Mouse (Mus musculus): ENCODE data around the gene Gdf3. TPM values are rescaled to one million over a fixed set of nuclear protein-coding genes. Genes with fewer than 3 reads are reported as not detected.
"Not testable (repeated sequence)": the region's sequence is repeated elsewhere in the genome, so short reads cannot be mapped to it uniquely, and the experiment has no call there.

Gene Gdf3
- polyA plus RNA-seq, 1 experiment from 2014 or later: not detected

DNA sequence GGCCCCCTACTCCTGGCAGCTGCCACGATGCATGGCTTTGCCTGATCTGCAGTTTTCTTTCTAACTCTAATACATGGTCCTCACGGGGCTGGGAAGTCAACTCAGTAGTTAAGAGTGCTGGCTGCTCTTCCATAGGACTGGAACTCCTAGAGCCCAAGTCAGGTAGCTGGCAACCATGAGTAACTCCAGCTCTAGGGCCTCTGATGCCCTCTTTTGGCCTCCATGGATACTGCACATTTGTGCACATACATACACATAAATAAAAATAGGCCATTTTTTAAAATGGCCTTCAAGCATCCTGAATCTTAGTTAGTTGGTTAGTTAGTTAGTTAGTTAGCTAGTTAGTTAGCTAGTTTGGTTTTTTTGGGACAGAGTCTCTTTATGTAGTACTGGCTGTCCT lies 17.0 kb downstream of the Gdf3 start:
- CTCF ChIA-PET: no interaction called here
- TF ChIP-seq CTCF (IDR thresholded peaks at IDR 0.05): no peak
- in situ Hi-C loops (cut with MboI; ENCODE audit: low pct_unique_long_range_greater_than_20kb): no loop called here
- H3K27me3 ChIP-seq: no peaks in the 10 kb centered on the region
- DNase-seq (ENCODE audit: low read depth, low spot score) (no peak), ATAC-seq (no peak)
- POLR2A ChIA-PET: no interaction called here

DNA sequence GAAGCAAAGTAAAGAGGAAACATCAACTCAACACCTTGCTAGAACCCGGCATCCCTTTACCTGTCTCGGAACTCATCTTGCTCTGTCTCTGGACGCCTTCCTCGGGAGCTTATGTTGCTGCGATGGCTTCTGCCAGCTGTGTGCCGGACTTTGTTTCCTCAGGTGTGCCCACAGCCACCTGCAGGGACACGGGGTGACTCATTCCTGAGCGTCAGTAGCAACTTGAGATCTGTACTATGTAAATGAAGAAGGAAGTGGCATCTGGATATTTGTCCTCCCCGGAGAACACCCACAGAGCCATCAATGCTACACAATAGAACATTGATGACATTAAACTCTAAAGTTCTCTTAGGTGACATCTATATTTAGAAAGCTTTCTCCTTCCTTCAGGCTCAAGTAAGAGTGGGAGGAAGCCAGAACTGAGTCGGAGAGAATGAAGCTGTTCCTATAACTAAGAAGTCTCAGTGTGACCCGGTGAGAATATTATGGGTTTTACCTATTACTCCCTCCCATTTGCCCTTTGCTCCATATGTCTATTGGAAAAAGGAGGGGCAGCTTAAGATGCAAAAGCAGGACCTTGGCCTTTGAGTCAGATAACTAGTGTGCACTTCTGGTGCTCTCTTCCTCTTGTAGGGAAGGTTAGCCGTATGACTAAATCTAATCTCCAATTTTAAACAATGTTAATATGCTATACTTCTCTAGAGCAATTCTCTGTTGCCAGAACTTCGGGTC lies 18.7 kb downstream of the Gdf3 start:
- in situ Hi-C loops (cut with MboI; ENCODE audit: low pct_unique_long_range_greater_than_20kb): no loop called here
- ATAC-seq: no peak
- no peak for TF ChIP-seq CTCF (IDR thresholded peaks at IDR 0.05)
- CTCF ChIA-PET: no interaction called here
- no peaks in the 10 kb centered on the region for H3K27me3 ChIP-seq
- DNase-seq (ENCODE audit: low read depth, low spot score): no peak
- POLR2A ChIA-PET: no interaction called here

DNA sequence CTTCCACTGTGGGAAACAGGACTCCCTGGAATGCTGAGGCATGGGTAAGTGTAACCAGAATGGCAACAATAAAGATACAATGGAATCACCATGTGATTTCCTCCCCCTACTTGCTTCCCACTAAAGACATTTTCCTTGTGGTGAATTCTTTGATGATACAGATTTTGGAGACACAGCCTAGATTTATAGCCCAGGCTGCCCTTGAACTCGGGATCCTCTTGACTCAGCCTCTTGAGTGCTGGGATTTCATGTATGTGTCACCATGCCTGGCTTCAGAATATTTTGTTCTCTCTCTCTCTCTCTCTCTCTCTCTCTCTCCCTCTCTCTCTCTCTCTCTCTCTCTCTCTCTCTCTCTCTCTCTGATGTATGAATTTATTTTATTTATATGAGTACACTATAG lies 30.8 kb downstream of the Gdf3 start:
- no peak for TF ChIP-seq CTCF (IDR thresholded peaks at IDR 0.05)
- in situ Hi-C loops (cut with MboI; ENCODE audit: low pct_unique_long_range_greater_than_20kb): no loop called here
- DNase-seq (ENCODE audit: low read depth, low spot score): no peak
- peaks cover 5% of the 10 kb centered on the region for H3K27me3 ChIP-seq
- CTCF ChIA-PET: no interaction called here
- ATAC-seq: no peak
- POLR2A ChIA-PET: no interaction called here

DNA sequence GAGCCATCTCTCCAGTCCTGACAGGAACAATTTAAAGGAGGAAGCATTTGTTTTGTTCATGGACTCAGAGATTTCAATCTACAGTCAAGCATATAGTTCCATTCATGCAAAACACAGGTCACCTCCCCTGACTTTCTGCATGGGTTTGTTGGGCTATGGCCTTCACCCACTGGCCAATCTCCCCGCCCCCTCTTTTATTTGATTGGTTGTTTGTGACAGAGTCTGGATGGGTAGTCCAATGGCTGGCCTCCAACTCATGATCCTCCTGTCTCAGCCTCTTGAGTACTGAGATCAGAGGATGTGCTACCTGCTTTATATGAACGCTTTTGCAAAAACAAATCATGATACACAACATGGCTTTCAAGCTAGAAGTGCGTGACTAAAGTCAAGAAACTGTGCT lies 32.9 kb downstream of the Gdf3 start:
- in situ Hi-C loops (cut with MboI; ENCODE audit: low pct_unique_long_range_greater_than_20kb): no loop called here
- ChIA-PET CTCF (interaction anchor here (0.6 kb wide), 1 partner anchor 11 kb away, joined by 3 read pairs; no protein-coding TSS in a partner anchor), POLR2A (no interaction called here)
- H3K27me3 ChIP-seq: peaks cover 5% of the 10 kb centered on the region
- no peak for TF ChIP-seq CTCF (IDR thresholded peaks at IDR 0.05)
- no peak for DNase-seq (ENCODE audit: low read depth, low spot score)
- no peak for ATAC-seq

DNA sequence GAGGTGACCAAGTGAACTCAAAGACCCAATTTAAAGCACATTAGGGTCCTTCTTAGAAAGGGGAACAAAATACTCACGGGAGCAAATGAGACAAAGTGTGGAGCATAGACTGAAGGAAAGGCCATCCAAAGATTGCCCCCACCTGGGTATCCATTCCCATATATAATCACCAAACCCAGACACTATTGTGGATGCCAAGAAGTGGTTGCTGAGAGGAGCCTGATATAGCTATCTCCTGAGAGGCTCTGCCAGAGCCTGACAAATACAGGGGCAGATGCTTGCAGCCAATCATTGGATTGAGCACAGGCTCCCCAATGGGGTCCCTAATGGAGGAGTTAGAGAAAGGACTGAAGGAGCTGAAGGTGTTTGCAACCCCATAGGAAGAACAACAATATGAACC lies 34.9 kb downstream of the Gdf3 start:
- POLR2A ChIA-PET: interaction anchor here (1.6 kb wide), 1 partner anchor 9 kb away, joined by 4 read pairs; no protein-coding TSS in a partner anchor
- H3K27me3 ChIP-seq; DNase-seq (ENCODE audit: low read depth, low spot score); in situ Hi-C loops (cut with MboI; ENCODE audit: low pct_unique_long_range_greater_than_20kb); ATAC-seq: not testable (repeated sequence)
- CTCF ChIA-PET: interaction anchor here (1.4 kb wide), 1 partner anchor 19 kb away, joined by 7 read pairs; no protein-coding TSS in a partner anchor

DNA sequence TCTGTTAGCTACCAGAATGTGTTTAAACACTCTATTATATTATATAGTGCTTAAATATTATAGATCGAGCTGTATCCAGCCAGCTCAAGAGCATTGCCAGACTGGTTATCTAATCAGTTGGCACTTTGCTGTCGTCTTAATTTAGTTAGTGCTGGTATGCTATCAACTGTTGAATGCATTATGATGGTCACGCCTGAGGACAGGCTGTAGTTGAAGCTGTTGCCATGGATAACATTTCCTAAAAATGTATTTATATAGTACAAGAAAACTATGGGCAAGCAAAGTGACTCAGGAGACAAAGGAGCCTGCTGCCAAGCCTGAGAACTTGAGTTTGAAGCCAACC lies 38.3 kb downstream of the Gdf3 start:
- H3K27me3 ChIP-seq: peaks cover 7% of the 10 kb centered on the region
- ChIA-PET POLR2A (no interaction called here), CTCF (interaction anchor here (2.4 kb wide), 1 partner anchor 15 kb away, joined by 8 read pairs; no protein-coding TSS in a partner anchor)
- no peak for ATAC-seq
- DNase-seq (ENCODE audit: low read depth, low spot score): no peak
- no peak for TF ChIP-seq CTCF (IDR thresholded peaks at IDR 0.05)
- in situ Hi-C loops (cut with MboI; ENCODE audit: low pct_unique_long_range_greater_than_20kb): no loop called here

DNA sequence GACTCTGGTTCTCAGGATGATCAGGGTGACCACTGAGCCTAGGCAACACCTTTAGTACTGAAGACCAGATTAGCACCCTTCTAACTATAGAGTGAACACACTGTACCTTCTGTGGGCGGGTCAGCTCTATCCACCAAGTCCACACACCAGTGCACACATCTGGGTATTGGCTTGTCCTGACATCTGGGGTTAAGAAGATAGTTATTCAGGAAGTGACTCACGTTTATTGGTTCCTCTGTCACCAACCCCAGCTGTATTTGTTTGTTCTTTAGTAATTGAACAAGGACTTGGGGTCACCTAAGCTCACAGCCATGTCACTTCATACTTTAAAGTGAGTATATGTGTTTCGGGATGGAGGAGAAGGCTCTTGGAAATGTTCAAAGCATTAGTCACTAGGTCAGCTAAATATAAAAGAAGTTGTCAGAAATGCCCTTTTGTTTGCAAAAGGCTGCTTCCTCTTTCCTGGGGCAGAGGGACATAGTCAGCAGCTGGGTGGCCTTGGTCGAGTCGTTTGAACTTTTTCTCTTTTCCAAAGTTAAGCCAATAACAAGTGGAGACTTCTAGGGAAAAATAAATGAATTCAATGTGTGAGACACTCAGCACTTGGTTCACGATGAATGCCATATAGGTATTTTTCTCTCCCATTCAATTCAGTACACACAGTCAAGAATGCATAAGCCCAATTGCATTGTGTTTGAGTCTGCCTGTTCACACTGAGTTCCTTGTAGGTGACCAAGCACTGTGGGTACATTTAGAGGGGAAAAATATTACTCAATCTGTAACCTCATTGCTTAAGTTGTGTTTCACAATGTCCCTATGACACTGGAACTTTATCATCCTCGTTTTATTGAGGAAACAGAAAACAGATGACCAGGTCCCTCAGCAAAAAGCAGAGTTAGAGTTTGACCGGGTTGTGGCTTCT lies 38.9 kb downstream of the Gdf3 start:
- DNase-seq (ENCODE audit: low read depth, low spot score) (no peak), ATAC-seq (no peak)
- TF ChIP-seq CTCF (IDR thresholded peaks at IDR 0.05): no peak
- H3K27me3 ChIP-seq: peaks cover 7% of the 10 kb centered on the region
- CTCF ChIA-PET: interaction anchor here (2.4 kb wide), 1 partner anchor 14 kb away, joined by 8 read pairs; no protein-coding TSS in a partner anchor
- POLR2A ChIA-PET: no interaction called here
- in situ Hi-C loops (cut with MboI; ENCODE audit: low pct_unique_long_range_greater_than_20kb): no loop called here

DNA sequence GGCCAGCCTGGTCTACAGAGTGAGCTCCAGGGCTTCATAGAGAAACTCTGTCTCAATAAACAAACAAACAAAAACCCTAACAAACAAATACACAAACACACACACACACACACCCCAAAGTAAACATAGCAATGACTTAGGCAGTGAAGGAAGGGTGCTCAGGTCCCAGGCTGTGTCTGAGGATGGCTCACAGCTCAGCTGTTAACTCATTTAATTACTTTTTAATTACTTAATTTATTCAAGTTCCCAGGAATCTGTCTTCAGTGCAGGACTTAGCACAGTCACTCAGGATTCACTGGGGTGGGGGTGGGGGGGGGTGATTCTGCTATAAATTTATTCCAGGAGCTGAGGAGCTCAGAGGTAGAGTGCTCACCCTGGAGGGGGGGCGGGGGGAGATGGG lies 40.1 kb downstream of the Gdf3 start:
- POLR2A ChIA-PET: no interaction called here
- no peak for TF ChIP-seq CTCF (IDR thresholded peaks at IDR 0.05)
- ATAC-seq (no peak), DNase-seq (ENCODE audit: low read depth, low spot score) (no peak)
- H3K27me3 ChIP-seq: peaks cover 7% of the 10 kb centered on the region
- CTCF ChIA-PET: no interaction called here
- in situ Hi-C loops (cut with MboI; ENCODE audit: low pct_unique_long_range_greater_than_20kb): loop anchor here (10.0 kb wide), 1 partner anchor 175 kb away; no protein-coding TSS in a partner anchor

DNA sequence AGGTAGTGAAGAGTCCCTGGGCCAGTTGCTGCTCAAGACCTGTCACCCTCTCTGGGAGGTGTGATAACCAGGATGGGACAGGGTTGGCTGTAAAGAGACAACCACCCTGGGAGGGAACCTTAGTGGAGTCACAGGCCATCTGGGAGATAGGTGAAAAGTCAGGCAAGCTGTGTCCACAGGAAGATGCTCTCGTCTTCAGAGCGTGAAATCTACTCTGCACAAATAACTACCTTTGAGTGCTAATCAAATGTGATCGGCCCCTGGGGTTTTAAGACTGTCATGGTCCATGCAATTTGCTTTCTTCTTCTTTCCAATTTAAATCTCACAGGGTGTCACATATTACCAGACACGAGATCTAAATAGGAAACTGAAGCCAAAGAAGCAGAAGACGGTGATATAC lies 40.8 kb downstream of the Gdf3 start:
- ChIA-PET POLR2A (no interaction called here), CTCF (no interaction called here)
- no peak for DNase-seq (ENCODE audit: low read depth, low spot score)
- in situ Hi-C loops (cut with MboI; ENCODE audit: low pct_unique_long_range_greater_than_20kb): loop anchor here (10.0 kb wide), 1 partner anchor 174 kb away; no protein-coding TSS in a partner anchor
- peaks cover 7% of the 10 kb centered on the region for H3K27me3 ChIP-seq
- no peak for ATAC-seq
- TF ChIP-seq CTCF (IDR thresholded peaks at IDR 0.05): no peak

DNA sequence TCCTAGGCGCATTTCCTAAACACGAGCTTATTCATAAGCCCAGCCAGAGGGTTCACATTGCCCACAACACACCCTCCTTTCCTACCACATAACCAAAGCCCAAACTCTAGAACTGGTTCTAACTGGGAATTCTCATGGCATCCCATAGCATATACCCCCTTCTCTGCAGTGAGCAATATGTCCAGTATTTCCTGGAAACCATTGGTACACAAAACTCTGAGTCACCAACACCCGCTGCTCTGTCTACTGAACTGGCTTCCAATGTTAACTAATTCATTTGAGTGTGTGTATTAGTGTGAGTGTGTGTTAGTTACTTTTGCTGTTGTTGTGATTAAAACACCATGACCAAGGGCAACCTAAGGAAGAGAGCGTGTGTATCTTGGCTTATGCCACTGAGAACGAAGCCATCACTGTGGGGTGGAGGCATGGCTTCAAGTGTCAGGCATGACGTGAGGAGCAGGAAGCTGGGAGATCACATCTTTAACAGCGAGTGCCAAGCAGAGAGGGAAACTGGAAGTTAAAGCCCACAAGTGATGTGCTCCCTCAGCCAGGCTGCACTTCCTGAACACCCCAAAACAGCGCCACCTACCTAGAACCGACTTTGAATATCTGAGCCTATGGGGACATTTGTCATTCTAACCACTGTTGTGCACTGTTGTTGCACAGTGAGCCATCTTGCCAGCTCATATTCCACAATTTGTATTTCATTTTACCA lies 44.7 kb downstream of the Gdf3 start:
- no peak for TF ChIP-seq CTCF (IDR thresholded peaks at IDR 0.05)
- DNase-seq (ENCODE audit: low read depth, low spot score): no peak
- POLR2A ChIA-PET: interaction anchor here (1.5 kb wide), 1 partner anchor 10 kb away, joined by 4 read pairs; no protein-coding TSS in a partner anchor
- H3K27me3 ChIP-seq: peaks cover 23% of the 10 kb centered on the region
- no peak for ATAC-seq
- in situ Hi-C loops (cut with MboI; ENCODE audit: low pct_unique_long_range_greater_than_20kb): loop anchor here (10.0 kb wide), 1 partner anchor 170 kb away; no protein-coding TSS in a partner anchor
- CTCF ChIA-PET: interaction anchor here (1.4 kb wide), 1 partner anchor 12 kb away, joined by 3 read pairs; no protein-coding TSS in a partner anchor

Measured in Patski (cell line).